ENCODE assay signal across 8 mouse cellular contexts in genomic region chr9:62121551-62122447, GRCm38 (mm10). TPM values are rescaled to one million over a fixed set of nuclear protein-coding genes. Genes with fewer than 3 reads are reported as not detected.
DNase-seq lines count a peak whose midpoint lies in the region; ATAC-seq lines count a peak whose summit lies in the region.

No protein-coding gene starts in this region.

- peak overlapping the region; percentile 73 for H3K27ac ChIP-seq in intestine, embryonic 15.5 days
- peak overlapping the region; percentile 96 for H3K27ac ChIP-seq in limb, embryonic 10.5 days
- H3K27ac ChIP-seq in midbrain, embryonic 12.5 days (replicated peaks) = peak overlapping the region; percentile 91
- peak overlapping the region; percentile 93 for H3K27ac ChIP-seq in stomach, embryonic 14.5 days (ENCODE audit: low read length)

- H3K4me1 ChIP-seq in intestine, embryonic 15.5 days (replicated peaks) = peaks cover 2% of the 10 kb centered on the region; the same call in 1 of the 2 replicates
- peaks cover 18% of the 10 kb centered on the region for H3K4me1 ChIP-seq in limb, embryonic 10.5 days
- peaks cover 18% of the 10 kb centered on the region for H3K4me1 ChIP-seq in midbrain, embryonic 12.5 days
- H3K4me1 ChIP-seq in stomach, embryonic 14.5 days (ENCODE audit: control insufficient read depth, insufficient read depth, low read length) = peaks cover 8% of the 10 kb centered on the region; the same call in 1 of the 2 replicates

- no peaks in the 10 kb centered on the region for H3K36me3 ChIP-seq in intestine, embryonic 15.5 days
- no peaks in the 10 kb centered on the region for H3K36me3 ChIP-seq in limb, embryonic 10.5 days
- no peaks in the 10 kb centered on the region for H3K36me3 ChIP-seq in midbrain, embryonic 12.5 days
- H3K36me3 ChIP-seq in stomach, embryonic 14.5 days (ENCODE audit: control insufficient read depth, insufficient read depth, low read length) = no peaks in the 10 kb centered on the region

- H3K27me3 ChIP-seq in intestine, embryonic 15.5 days (replicated peaks) = no peaks in the 10 kb centered on the region
- H3K27me3 ChIP-seq in limb, embryonic 10.5 days (ENCODE audit: low read depth, poor library complexity, severe bottlenecking) = no peaks in the 10 kb centered on the region
- H3K27me3 ChIP-seq in midbrain, embryonic 12.5 days = 0 out of 2 replicates have a peak, but pooled peaks cover 8% of the 10 kb centered on the region
- H3K27me3 ChIP-seq in stomach, embryonic 14.5 days (ENCODE audit: control insufficient read depth, insufficient read depth, low read length) = no peaks in the 10 kb centered on the region

- H3K4me2 ChIP-seq in intestine, embryonic 15.5 days (replicated peaks) = peak overlapping the region; percentile 92
- peak overlapping the region; percentile 98 for H3K4me2 ChIP-seq in midbrain, embryonic 12.5 days (replicated peaks)
- peak overlapping the region; percentile 79 for H3K4me2 ChIP-seq in stomach, embryonic 14.5 days (replicated peaks; ENCODE audit: low read depth, low read length)

- peak overlapping the region; percentile 89 for H3K9ac ChIP-seq in intestine, embryonic 15.5 days
- peak overlapping the region; percentile 94 for H3K9ac ChIP-seq in midbrain, embryonic 12.5 days (replicated peaks)
- peak overlapping the region; percentile 72 for H3K9ac ChIP-seq in stomach, embryonic 14.5 days (replicated peaks; ENCODE audit: low read depth, low read length)

- peak; percentile 6 for DNase-seq in ovary, postnatal 10 days (ENCODE audit: low spot score)
- DNase-seq in ovary, postnatal 14 days (ENCODE audit: low spot score) = no peak
- peak; percentile 61 to 72 for DNase-seq in cerebellum, postnatal 25 days
- peak; percentile 13 to 21 for DNase-seq in gastrocnemius, postnatal 36 days
- DNase-seq in limb, embryonic 10.5 days (ENCODE audit: low spot score) = peak; percentile 63

- no peaks in the 10 kb centered on the region for H3K9me3 ChIP-seq in intestine, embryonic 15.5 days
- no peaks in the 10 kb centered on the region for H3K9me3 ChIP-seq in limb, embryonic 10.5 days (replicated peaks)
- H3K9me3 ChIP-seq in midbrain, embryonic 12.5 days = no peaks in the 10 kb centered on the region
- no peaks in the 10 kb centered on the region for H3K9me3 ChIP-seq in stomach, embryonic 14.5 days (ENCODE audit: control insufficient read depth, low read depth, low read length)

- ATAC-seq in intestine, embryonic 15.5 days = peak; percentile 52
- ATAC-seq in midbrain, embryonic 12.5 days (ENCODE audit: low FRiP score, low read depth) = peak; percentile 47; the same call in 1 of the 2 replicates
- ATAC-seq in stomach, embryonic 14.5 days (ENCODE audit: insufficient number of reproducible peaks, insufficient read depth, low FRiP score, low read depth) = peak; percentile 8; the same call in 1 of the 2 replicates

- peak overlapping the region; percentile 69 for H3K4me3 ChIP-seq in intestine, embryonic 15.5 days (replicated peaks)
- peak overlapping the region; percentile 89 for H3K4me3 ChIP-seq in limb, embryonic 10.5 days
- peak overlapping the region; percentile 81 for H3K4me3 ChIP-seq in midbrain, embryonic 12.5 days
- H3K4me3 ChIP-seq in stomach, embryonic 14.5 days (ENCODE audit: low read depth, low read length) = peak overlapping the region; percentile 87

- WGBS in intestine, embryonic 15.5 days = under 1% methylated on average over 59 of the region's 59 CpGs
- WGBS in limb, embryonic 10.5 days = under 1% methylated on average over 59 of the region's 59 CpGs
- under 1% methylated on average over 56 of the region's 59 CpGs for WGBS in midbrain, embryonic 12.5 days
- under 1% methylated on average over 58 of the region's 59 CpGs for WGBS in stomach, embryonic 14.5 days

- intact Hi-C loops in gastrocnemius, postnatal 36 days (cut with DNase I) = loop anchor here (1.0 to 10.0 kb wide), 2 partner anchors 32 to 123 kb away; no protein-coding TSS in a partner anchor

RNA-seq across cellular contexts. Expression of gene Glce, which starts 0.7 kb away (rescaled TPM):
- 1 to 10 TPM; 5.0 to 7.2 TPM for total RNA-seq in gastrocnemius, postnatal 36 days (2021)
- polyA plus RNA-seq in intestine, embryonic 15.5 days (2015; fragmentation: Nextera tagmentation; extraction: Ambion mirVana) = 17.7 and 20.8 TPM in 2 replicates
- polyA plus RNA-seq in limb, embryonic 10.5 days (2016; fragmentation: Nextera tagmentation; extraction: Ambion mirVana) = 22.9 and 27.5 TPM in 2 replicates
- 18.9 and 22.1 TPM in 2 replicates for polyA plus RNA-seq in midbrain, embryonic 12.5 days (2016; fragmentation: Nextera tagmentation; extraction: Ambion mirVana)
- 26.5 and 27.6 TPM in 2 replicates for polyA plus RNA-seq in stomach, embryonic 14.5 days (2014; fragmentation: Nextera tagmentation; extraction: Ambion mirVana)
